Mouse (Mus musculus): Measurements from ENCODE around the gene Hoxa6. TPM values are rescaled to one million over a fixed set of nuclear protein-coding genes. Genes with fewer than 3 reads are reported as not detected.

The Hoxa6 gene
- polyA plus RNA-seq, 1 experiment, result 3.7 TPM

DNA sequence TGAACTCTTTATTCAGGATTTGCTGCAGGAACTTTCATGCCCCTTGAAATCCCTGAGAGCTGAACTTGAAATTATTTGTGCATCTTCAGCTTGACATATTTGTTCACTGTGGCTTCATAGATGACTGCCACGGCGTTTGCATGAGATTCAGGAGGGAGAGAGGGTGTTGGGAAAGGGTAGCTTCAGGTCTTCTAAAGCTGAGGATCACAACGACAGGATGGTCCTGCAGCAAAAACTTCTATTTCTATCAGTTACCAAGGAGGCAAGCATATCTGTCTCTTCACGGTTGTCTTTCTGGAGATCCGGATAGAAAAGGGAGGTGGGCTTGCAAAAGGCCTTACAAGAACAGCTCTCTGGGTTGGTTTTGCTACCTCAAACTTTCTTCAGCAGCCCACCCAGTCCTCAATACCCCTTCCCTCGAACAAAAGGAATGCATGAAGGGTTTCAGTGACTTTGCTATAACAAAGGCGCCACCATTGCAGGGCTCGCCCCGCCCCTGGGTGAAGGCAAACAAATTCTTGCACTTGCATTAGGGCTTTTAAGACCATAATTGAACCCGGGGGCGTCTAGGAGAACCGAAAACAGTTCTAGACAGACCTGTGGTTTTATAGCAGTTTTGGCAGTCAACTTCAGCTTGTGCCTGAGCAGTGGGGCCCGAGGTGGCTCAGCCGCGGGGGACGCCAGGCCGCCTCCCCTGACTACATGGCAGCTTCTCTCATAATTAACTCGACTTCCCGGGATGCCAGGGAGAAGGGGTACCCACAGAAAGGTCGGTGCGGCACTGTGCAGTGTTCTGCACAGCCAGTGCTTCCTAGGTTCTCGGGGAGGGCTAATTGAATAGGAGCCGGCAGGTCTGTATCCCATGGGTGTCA is 39.5 kb upstream of the Hoxa6 start:
- no peak for DNase-seq (ENCODE audit: low read depth)
- TF ChIP-seq CTCF (IDR thresholded peaks at IDR 0.05; ENCODE audit: borderline replicate concordance, extremely low read depth, insufficient read depth, insufficient read length) (no peak), POLR2A (IDR thresholded peaks at IDR 0.05; ENCODE audit: borderline replicate concordance, extremely low read depth, insufficient read depth, insufficient read length, poor library complexity, severe bottlenecking) (no peak)

DNA sequence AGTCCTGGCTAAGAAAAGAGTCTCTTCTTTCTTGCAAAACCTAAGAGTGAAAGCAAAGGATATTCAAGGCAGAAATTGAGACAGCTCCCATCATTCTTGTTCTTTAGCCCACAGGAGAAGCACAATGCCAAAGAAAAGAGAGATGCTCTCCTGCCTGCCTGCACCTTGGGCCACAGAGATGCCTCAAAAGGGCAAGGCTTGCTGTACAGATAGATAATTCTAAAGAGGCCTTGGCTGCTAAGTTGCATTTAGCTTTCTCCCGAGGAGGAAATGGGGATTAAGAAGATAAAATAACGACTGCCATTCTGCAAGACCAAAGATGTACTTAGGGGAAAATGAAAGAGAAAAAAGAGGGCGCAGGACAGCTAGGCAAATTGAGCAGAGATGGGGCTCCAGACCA is 38.4 kb upstream of the Hoxa6 start:
- TF ChIP-seq CTCF (IDR thresholded peaks at IDR 0.05; ENCODE audit: borderline replicate concordance, extremely low read depth, insufficient read depth, insufficient read length), result no peak
- no peak for TF ChIP-seq POLR2A (IDR thresholded peaks at IDR 0.05; ENCODE audit: borderline replicate concordance, extremely low read depth, insufficient read depth, insufficient read length, poor library complexity, severe bottlenecking)
- DNase-seq (ENCODE audit: low read depth), result no peak

DNA sequence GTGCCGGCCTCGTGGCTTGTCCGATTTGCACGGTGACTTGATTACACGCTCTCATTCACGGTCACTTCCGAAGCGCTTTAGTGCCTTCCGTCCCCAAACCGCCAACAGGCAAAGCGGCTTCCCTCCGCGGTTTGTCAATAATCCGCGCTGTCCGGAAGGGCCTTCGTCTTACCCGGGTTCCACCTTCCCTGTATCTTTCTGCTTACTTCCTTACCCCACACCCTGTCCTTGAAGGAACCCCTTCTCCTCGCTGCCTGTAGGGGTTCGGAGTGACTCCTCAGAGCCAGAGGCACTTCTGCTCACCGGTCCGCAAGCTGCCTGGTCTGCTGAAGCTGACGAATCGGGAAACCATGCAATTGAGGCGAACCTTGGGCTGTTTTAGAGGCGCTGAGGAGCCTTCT is 37.9 kb upstream of the Hoxa6 start:
- DNase-seq (ENCODE audit: low read depth), result peak; percentile 39
- no peak for TF ChIP-seq POLR2A (IDR thresholded peaks at IDR 0.05; ENCODE audit: borderline replicate concordance, extremely low read depth, insufficient read depth, insufficient read length, poor library complexity, severe bottlenecking)
- no peak for TF ChIP-seq CTCF (IDR thresholded peaks at IDR 0.05; ENCODE audit: borderline replicate concordance, extremely low read depth, insufficient read depth, insufficient read length)

DNA sequence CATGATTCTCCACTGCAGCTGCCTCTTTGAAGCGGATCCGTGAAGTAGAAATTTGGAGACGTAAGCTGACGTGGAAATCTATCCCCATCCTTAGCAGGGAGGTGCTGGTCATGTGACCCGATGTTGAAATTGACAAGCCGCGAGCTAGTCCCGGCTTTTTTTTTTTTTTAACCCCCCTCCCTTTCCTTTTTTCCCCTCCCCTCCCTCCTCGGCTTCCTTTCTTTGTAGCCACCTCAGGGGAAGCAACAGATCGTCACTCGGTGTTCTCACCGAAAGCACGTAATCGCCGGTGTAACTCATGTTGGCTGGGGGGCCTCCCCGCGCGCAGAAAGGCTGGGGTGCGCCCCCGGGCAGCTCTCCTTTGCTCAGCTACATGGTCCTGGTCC is 37.2 kb upstream of the Hoxa6 start, which contains the start of gene Hoxa11:
TSS of gene Hoxa11 (minus strand) at position 54 of the 386 bp plus-strand sequence.
- TF ChIP-seq POLR2A (IDR thresholded peaks at IDR 0.05; ENCODE audit: borderline replicate concordance, extremely low read depth, insufficient read depth, insufficient read length, poor library complexity, severe bottlenecking), result no peak
- no peak for TF ChIP-seq CTCF (IDR thresholded peaks at IDR 0.05; ENCODE audit: borderline replicate concordance, extremely low read depth, insufficient read depth, insufficient read length)
- no peak for DNase-seq (ENCODE audit: low read depth)

DNA sequence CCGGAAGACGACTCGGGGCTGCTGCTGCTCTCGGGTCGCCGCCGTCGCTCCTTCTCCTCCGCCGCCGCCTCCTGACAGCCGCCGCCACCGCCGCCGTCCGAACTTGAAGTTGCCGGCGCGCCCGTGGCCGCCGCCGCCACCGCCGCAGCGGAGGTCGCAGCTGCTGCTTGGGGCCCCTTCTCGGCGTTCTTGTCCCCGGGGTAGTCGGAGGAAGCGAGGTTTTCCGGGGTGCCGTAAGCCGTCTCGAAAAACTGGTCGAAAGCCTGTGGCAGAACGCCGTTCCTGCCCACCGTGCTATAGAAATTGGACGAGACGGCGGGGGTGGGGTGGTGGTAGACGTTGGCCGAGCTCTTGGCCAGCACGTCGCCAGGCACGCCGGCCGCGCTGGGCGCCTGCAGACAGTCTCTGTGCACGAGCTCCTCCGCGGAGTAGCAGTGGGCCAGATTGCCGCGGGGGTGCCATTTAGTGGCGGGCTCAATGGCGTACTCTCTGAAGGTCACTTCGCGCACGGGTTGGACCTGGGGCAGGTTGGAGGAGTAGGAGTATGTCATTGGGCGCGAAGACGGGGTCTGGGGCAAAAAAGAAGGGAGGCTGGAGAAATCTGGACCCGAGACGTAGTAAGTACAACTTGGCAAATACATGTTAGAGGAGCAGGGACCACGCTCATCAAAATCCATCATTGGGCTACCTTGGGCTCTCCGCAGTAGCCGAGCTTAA is 36.7 kb upstream of the Hoxa6 start:
- TF ChIP-seq POLR2A (IDR thresholded peaks at IDR 0.05; ENCODE audit: borderline replicate concordance, extremely low read depth, insufficient read depth, insufficient read length, poor library complexity, severe bottlenecking), result no peak
- TF ChIP-seq CTCF (IDR thresholded peaks at IDR 0.05; ENCODE audit: borderline replicate concordance, extremely low read depth, insufficient read depth, insufficient read length), result no peak
- no peak for DNase-seq (ENCODE audit: low read depth)

DNA sequence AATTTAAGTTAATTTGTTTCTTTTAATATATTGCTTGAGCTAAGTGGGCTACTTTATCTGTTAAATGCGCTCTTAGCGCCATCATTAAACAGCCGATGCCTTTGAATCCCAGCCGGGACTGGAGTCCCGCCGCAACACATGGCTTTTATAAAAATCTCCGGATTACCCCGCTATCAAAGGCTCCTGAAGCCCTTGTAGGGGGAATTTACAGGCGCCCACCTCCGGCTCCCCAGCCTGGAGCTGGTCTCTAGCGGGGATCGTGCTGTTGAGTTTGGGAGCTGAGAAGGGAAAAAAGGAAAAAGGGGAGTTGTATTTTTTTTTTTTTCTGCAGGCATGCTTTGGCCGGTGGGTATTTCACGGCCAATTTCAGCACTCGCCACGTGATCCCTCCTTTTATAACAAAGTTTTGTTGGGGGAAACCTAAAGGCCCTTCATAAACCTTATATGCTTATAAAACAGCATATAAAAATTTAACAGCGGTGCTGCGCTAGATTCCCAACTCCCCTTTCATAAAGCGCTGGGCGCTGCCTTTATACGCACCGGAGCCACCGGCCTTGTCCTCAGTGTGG is 36.0 kb upstream of the Hoxa6 start:
- no peak for DNase-seq (ENCODE audit: low read depth)
- no peak for TF ChIP-seq POLR2A (IDR thresholded peaks at IDR 0.05; ENCODE audit: borderline replicate concordance, extremely low read depth, insufficient read depth, insufficient read length, poor library complexity, severe bottlenecking)
- no peak for TF ChIP-seq CTCF (IDR thresholded peaks at IDR 0.05; ENCODE audit: borderline replicate concordance, extremely low read depth, insufficient read depth, insufficient read length)

DNA sequence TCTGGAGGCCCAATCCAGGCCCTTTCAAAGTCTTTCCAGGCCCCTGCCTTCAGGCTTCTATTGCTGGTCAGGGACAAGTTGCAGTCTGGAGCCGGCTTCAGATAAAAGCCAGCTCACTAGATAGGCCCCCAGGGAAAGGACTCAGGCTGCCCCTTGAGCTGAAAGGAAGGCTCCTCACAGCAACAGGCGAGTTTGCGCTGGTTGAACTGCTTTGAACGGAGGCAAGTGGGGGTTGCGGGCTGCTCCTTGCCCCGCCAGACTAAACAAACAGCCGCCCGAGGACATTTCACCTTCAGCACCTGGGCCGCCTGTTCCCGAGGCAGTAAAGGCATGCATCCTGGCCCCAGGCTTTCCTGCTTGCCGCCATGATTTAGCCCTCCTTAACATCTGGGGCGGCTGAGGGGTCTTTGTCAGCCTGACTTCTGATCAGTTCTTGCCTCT is 35.2 kb upstream of the Hoxa6 start:
- TF ChIP-seq POLR2A (IDR thresholded peaks at IDR 0.05; ENCODE audit: borderline replicate concordance, extremely low read depth, insufficient read depth, insufficient read length, poor library complexity, severe bottlenecking), result no peak
- no peak for TF ChIP-seq CTCF (IDR thresholded peaks at IDR 0.05; ENCODE audit: borderline replicate concordance, extremely low read depth, insufficient read depth, insufficient read length)
- no peak for DNase-seq (ENCODE audit: low read depth)

DNA sequence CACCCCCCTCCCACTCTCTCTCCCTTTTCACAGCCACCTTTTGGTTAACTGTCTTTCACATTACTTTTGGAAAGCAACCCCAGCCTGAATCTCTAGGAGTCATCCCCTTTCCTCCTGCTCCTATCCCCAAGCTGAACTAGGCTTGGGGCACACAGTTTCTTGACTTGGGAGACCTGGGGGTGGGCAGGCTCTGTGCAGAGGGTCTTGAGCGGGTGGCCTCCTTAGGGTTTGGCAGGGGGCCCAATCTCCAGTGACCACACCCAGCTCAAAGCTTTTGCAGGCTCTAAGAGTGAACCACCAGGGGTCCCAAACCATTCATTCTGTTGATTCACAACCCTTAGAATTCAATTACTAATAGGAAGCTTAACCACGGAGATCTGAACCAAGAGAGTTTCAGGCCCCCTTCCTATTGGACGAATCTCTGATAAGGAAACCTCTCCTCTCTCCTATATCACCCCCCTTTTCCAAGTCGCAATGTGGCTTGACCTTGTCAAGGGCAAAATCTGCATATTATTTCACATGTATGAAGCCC is 34.3 kb upstream of the Hoxa6 start:
- no peak for DNase-seq (ENCODE audit: low read depth)
- TF ChIP-seq POLR2A (IDR thresholded peaks at IDR 0.05; ENCODE audit: borderline replicate concordance, extremely low read depth, insufficient read depth, insufficient read length, poor library complexity, severe bottlenecking) (no peak), CTCF (IDR thresholded peaks at IDR 0.05; ENCODE audit: borderline replicate concordance, extremely low read depth, insufficient read depth, insufficient read length) (no peak)

DNA sequence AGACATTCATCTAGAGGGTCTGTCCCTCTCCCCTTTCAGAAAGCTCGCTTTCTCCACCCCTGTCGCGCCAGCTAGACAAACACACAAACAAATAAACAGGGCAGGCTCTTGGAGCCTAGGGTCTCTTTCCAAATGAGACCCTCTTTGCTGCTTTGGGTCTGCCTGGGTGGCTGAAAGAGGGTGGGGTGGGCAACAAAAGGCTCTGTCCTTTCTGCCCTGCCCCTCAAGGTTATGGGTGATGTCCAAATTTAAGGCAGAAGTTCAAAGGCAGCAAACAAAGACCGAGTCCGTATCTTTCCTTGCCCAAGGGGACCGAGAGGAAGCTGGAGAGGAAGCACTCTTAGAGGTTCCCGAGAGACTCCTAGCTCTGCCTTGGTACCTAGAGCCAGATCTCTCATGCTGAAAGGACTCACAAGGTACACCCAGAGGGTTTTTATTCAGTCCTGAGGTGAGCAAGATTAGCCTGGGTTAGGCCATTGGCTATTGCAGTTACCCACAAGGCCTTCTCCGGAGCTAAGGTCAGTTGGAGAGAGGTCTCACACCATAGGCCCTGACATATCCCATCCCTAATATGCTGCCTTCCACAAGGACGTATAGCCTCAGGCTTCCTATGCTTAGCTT is 32.6 kb upstream of the Hoxa6 start:
- TF ChIP-seq CTCF (IDR thresholded peaks at IDR 0.05; ENCODE audit: borderline replicate concordance, extremely low read depth, insufficient read depth, insufficient read length) (no peak), POLR2A (IDR thresholded peaks at IDR 0.05; ENCODE audit: borderline replicate concordance, extremely low read depth, insufficient read depth, insufficient read length, poor library complexity, severe bottlenecking) (no peak)
- DNase-seq (ENCODE audit: low read depth), result no peak

DNA sequence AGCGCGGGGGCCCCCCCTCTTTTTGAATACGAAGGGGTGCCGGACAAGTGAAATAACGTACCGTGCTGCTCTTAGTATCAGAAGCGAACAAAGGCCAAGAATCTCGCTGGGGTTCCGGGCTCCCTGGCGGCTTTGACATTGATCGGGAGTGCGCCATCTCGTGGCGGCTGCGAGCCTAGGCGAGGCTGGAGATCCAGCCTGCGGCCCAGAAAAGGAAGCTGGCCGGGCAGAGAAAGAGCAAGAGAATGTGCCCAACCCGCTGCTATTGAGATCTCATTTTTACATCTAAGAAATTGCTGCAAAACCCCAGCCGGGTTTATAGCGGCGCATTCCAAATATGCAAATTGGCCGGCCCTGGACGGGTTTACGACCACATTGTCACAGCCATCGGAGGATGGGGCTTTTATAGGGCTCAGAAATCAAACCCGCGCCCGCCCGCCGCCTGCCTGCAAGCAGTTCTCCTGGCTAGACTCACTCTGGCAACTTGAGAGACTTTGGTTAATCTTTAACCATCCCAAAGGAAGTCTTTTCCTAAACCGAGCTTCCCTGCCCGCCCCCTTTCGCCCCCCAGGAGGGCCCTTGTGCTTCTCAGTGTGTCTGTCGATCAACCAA is 32.0 kb upstream of the Hoxa6 start, which contains the start of gene Hoxa10:
TSS of gene Hoxa10 (minus strand) at position 466 of the 612 bp plus-strand sequence.
- no peak for TF ChIP-seq POLR2A (IDR thresholded peaks at IDR 0.05; ENCODE audit: borderline replicate concordance, extremely low read depth, insufficient read depth, insufficient read length, poor library complexity, severe bottlenecking)
- TF ChIP-seq CTCF (IDR thresholded peaks at IDR 0.05; ENCODE audit: borderline replicate concordance, extremely low read depth, insufficient read depth, insufficient read length), result peak; percentile 87
- DNase-seq (ENCODE audit: low read depth), result peak; percentile 82
